8 mouse cellular contexts compared by ENCODE assay signal in genomic region chr11:3648964-3649841, GRCm38 (mm10). TPM values are rescaled to one million over a fixed set of nuclear protein-coding genes. Genes with fewer than 3 reads are reported as not detected.
A peak's percentile ranks its signal among the peaks of the same experiment; 100 is the strongest.
DNase-seq lines count a peak whose midpoint lies in the region; ATAC-seq lines count a peak whose summit lies in the region.

Gene Morc2a (plus strand): TSS chr11:3649191.

- H3K9me3 ChIP-seq in heart, embryonic 14.5 days (ENCODE audit: control insufficient read depth, low read length), result no peaks in the 10 kb centered on the region
- no peaks in the 10 kb centered on the region for H3K9me3 ChIP-seq in liver, embryonic 13.5 days (replicated peaks)
- peaks cover 19% of the 10 kb centered on the region for H3K9me3 ChIP-seq in stomach, embryonic 16.5 days (replicated peaks; ENCODE audit: control insufficient read depth, low read length)

- 1% methylated on average over 80 of the region's 81 CpGs for WGBS in heart, embryonic 14.5 days
- 1% methylated on average over 81 of the region's 81 CpGs for WGBS in liver, embryonic 13.5 days (ENCODE audit: insufficient replicate concordance)
- WGBS in stomach, embryonic 16.5 days, result under 1% methylated on average over 80 of the region's 81 CpGs

- peak; percentile 96 for ATAC-seq in CD4-positive, CD25-positive, alpha-beta regulatory T cell, adult 4 months
- ATAC-seq in heart, embryonic 14.5 days (ENCODE audit: insufficient number of reproducible peaks, insufficient read depth, low FRiP score, low read depth), result peak; percentile 98
- peak; percentile 95 for ATAC-seq in liver, embryonic 13.5 days (ENCODE audit: low read depth)
- peak; percentile 98 for ATAC-seq in stomach, embryonic 16.5 days (ENCODE audit: insufficient read depth, low FRiP score)

- peak within 1 kb of the TSS; percentile 89 to 96 for H3K4me3 ChIP-seq in heart, embryonic 14.5 days (ENCODE audit: control insufficient read depth in 1 of 2, insufficient read depth in 1 of 2, low read depth in 1 of 2, low read length in 2 of 2)
- peak within 1 kb of the TSS; percentile 96 for H3K4me3 ChIP-seq in liver, embryonic 13.5 days (replicated peaks)
- H3K4me3 ChIP-seq in stomach, embryonic 16.5 days (replicated peaks; ENCODE audit: low read length), result peak within 1 kb of the TSS; percentile 89

- peak within 1 kb of the TSS; percentile 98 for H3K9ac ChIP-seq in heart, embryonic 14.5 days (ENCODE audit: low read length)
- peak within 1 kb of the TSS; percentile 99 for H3K9ac ChIP-seq in liver, embryonic 13.5 days
- peak within 1 kb of the TSS; percentile 93 for H3K9ac ChIP-seq in stomach, embryonic 16.5 days (ENCODE audit: low read length)

- peak; percentile 97 for DNase-seq in c-Kit-negative CD71-positive TER-119-positive erythroid progenitor cells, embryonic 14.5 days (ENCODE audit: low read depth, low spot score)
- peak; percentile 94 for DNase-seq in fibroblast of lung, adult 2 months (ENCODE audit: low read depth)
- peak; percentile 99 for DNase-seq in kidney, postnatal 14 days
- DNase-seq in liver, embryonic 13.5 days, result peak; percentile 92
- DNase-seq in neural tube, embryonic 10.5 days (ENCODE audit: extremely low spot score, low spot score), result peak; percentile 97

- peak within 1 kb of the TSS; percentile 88 to 95 for H3K27ac ChIP-seq in heart, embryonic 14.5 days (replicated peaks in 1 of 2; ENCODE audit: control insufficient read depth in 1 of 2, insufficient read depth in 1 of 2, low read depth in 2 of 2, low read length in 2 of 2)
- peak within 1 kb of the TSS; percentile 90 for H3K27ac ChIP-seq in liver, embryonic 13.5 days
- H3K27ac ChIP-seq in stomach, embryonic 16.5 days (ENCODE audit: low read length), result peak within 1 kb of the TSS; percentile 93

- no peaks in the 10 kb centered on the region for H3K27me3 ChIP-seq in heart, embryonic 14.5 days (ENCODE audit: control insufficient read depth, insufficient read depth, low read length)
- no peaks in the 10 kb centered on the region for H3K27me3 ChIP-seq in liver, embryonic 13.5 days
- no peaks in the 10 kb centered on the region for H3K27me3 ChIP-seq in stomach, embryonic 16.5 days (ENCODE audit: control insufficient read depth, insufficient read depth, low read length)

- H3K4me2 ChIP-seq in heart, embryonic 14.5 days (ENCODE audit: low read length), result peak within 1 kb of the TSS; percentile 80
- peak within 1 kb of the TSS; percentile 97 for H3K4me2 ChIP-seq in liver, embryonic 13.5 days
- H3K4me2 ChIP-seq in stomach, embryonic 16.5 days (ENCODE audit: low read depth, low read length), result peak within 1 kb of the TSS; percentile 85

- peaks cover 5 to 38% of the 10 kb centered on the region in 2 experiments; a peak in 2 of 4 replicates for H3K4me1 ChIP-seq in heart, embryonic 14.5 days (ENCODE audit: control insufficient read depth in 2 of 2, insufficient read depth in 2 of 2, low read length in 2 of 2)
- H3K4me1 ChIP-seq in liver, embryonic 13.5 days (replicated peaks), result peaks cover 34% of the 10 kb centered on the region
- peaks cover 9% of the 10 kb centered on the region; the same call in 1 of the 2 replicates for H3K4me1 ChIP-seq in stomach, embryonic 16.5 days (ENCODE audit: control insufficient read depth, insufficient read depth, low read length)

- H3K36me3 ChIP-seq in heart, embryonic 14.5 days (ENCODE audit: control insufficient read depth, insufficient read depth, low read length), result peaks cover 41% of the 10 kb centered on the region
- peaks cover 29% of the 10 kb centered on the region for H3K36me3 ChIP-seq in liver, embryonic 13.5 days
- peaks cover 31% of the 10 kb centered on the region for H3K36me3 ChIP-seq in stomach, embryonic 16.5 days (ENCODE audit: control insufficient read depth, insufficient read depth, low read length)

RNA-seq across cellular contexts. Expression of gene Morc2a, which starts in this region (rescaled TPM):
- 10 to 100 TPM in 1 of 2 experiments, 1 to 10 TPM in 1; 8.1 to 10.7 TPM for polyA plus RNA-seq in CD4-positive, CD25-positive, alpha-beta regulatory T cell, adult 4 months (2017; shearing (Covaris generic))
- polyA plus RNA-seq in heart, embryonic 14.5 days (2014; fragmentation: Nextera tagmentation; extraction: Ambion mirVana), result 15.1 and 15.9 TPM in 2 replicates
- 6.9 and 8.6 TPM in 2 replicates for polyA plus RNA-seq in liver, embryonic 13.5 days (2015; fragmentation: Nextera tagmentation; extraction: Ambion mirVana)
- polyA plus RNA-seq in stomach, embryonic 16.5 days (2015; fragmentation: Nextera tagmentation; extraction: Ambion mirVana), result 23.4 and 25.4 TPM in 2 replicates

Comparison
In these comparisons a context has a peak if more than half of its experiments do, and no peak if none do; other contexts are left out.
1. Peak in every context shown above with its lines: DNase-seq, ATAC-seq, H3K4me3 ChIP-seq and H3K27ac ChIP-seq.